Mouse (Mus musculus) embryonic fibroblast, embryonic 13.5 days (primary cell): ENCODE results near the gene Sfxn2. TPM values are rescaled to one million over a fixed set of nuclear protein-coding genes. Genes with fewer than 3 reads are reported as not detected.

Source experiments
- H3K27ac ChIP-seq: 2 replicates; pipeline ENCODE4 v1.5.1; 2012; ENCODE audit warnings: low read length, control low read depth, inconsistent platforms; ENCODE audit not compliant: insufficient read depth
- H3K4me1 ChIP-seq: 2 replicates; pipeline ENCODE4 v1.6.1; 2011; ENCODE audit warnings: low read length; ENCODE audit not compliant: control insufficient read depth, insufficient read depth
- H3K4me3 ChIP-seq: 2 replicates; pipeline ENCODE4 v1.5.1; 2011; ENCODE audit warnings: mild to moderate bottlenecking, control low read depth, low read length; ENCODE audit not compliant: insufficient read depth
- CTCF ChIP-seq: IDR thresholded peaks from 2 replicates; pipeline ENCODE4 v1.5.1; 2011; ENCODE audit warnings: mild to moderate bottlenecking, control low read depth, low read length, moderate library complexity, borderline replicate concordance; ENCODE audit not compliant: insufficient read depth
- POLR2A ChIP-seq: IDR thresholded peaks from 2 replicates; pipeline ENCODE4 v1.6.1; 2011; ENCODE audit warnings: low read depth, mild to moderate bottlenecking, control low read depth, low read length, moderate library complexity
- polyA plus RNA-seq: library from polyadenylated mRNA; stranded (reverse); fragments of >200 nt; gene quantifications from 2 replicates; pipeline ENCODE4 v1.2.4, GENCODE M21; 2011; ENCODE audit warnings: low read depth; ENCODE audit not compliant: missing spikeins, insufficient read length

The Sfxn2 gene
- polyA plus RNA-seq, 1 experiment: 8.6 TPM

GRCm38 (mm10) chr19:46623194-46623667 lies 50.1 kb downstream of the Sfxn2 start:
- Histone ChIP-seq H3K27ac (peak overlapping the region; percentile 81), H3K4me3 (peak overlapping the region; percentile 53), H3K4me1 (peaks cover 13% of the 10 kb centered on the region; the same call in 1 of the 2 replicates)
- TF ChIP-seq CTCF: no peak
- TF ChIP-seq POLR2A: peak; percentile 59

- H3K4me1 ChIP-seq: peaks cover 10% of the 10 kb centered on the region; the same call in 1 of the 2 replicates
These were observed 50.9 kb downstream of the Sfxn2 start for GRCm38 (mm10) chr19:46623790-46624772.

GRCm38 (mm10) chr19:46625015-46625414 lies 51.9 kb downstream of the Sfxn2 start:
- H3K4me1 ChIP-seq: peaks cover 7% of the 10 kb centered on the region; the same call in 1 of the 2 replicates
- H3K27ac ChIP-seq: no peak overlapping the region
- no peak overlapping the region for H3K4me3 ChIP-seq
- TF ChIP-seq CTCF (no peak), POLR2A (no peak)

More at GRCm38 (mm10) chr19:46623790-46624772, 50.9 kb downstream of the Sfxn2 start:
- no peak for TF ChIP-seq CTCF
- TF ChIP-seq POLR2A: no peak
- Histone ChIP-seq H3K4me3 (peak overlapping the region; percentile 53), H3K27ac (peak overlapping the region; percentile 71)

GRCm38 (mm10) chr19:46625519-46625918 lies 52.4 kb downstream of the Sfxn2 start:
- TF ChIP-seq POLR2A (no peak), CTCF (no peak)
- Histone ChIP-seq H3K4me3 (no peak overlapping the region), H3K27ac (no peak overlapping the region), H3K4me1 (peaks cover 4% of the 10 kb centered on the region; the same call in 1 of the 2 replicates)

- Histone ChIP-seq H3K27ac (no peak overlapping the region), H3K4me1 (no peaks in the 10 kb centered on the region; the same call in 1 of the 2 replicates), H3K4me3 (no peak overlapping the region)
- TF ChIP-seq CTCF (no peak), POLR2A (no peak)
These were observed 55.2 kb downstream of the Sfxn2 start for GRCm38 (mm10) chr19:46628403-46628802.

GRCm38 (mm10) chr19:46629807-46630206 lies 56.6 kb downstream of the Sfxn2 start:
- Histone ChIP-seq H3K4me3 (no peak overlapping the region), H3K4me1 (no peaks in the 10 kb centered on the region; the same call in 1 of the 2 replicates), H3K27ac (no peak overlapping the region)
- TF ChIP-seq CTCF (no peak), POLR2A (no peak)

- H3K4me1 ChIP-seq: no peaks in the 10 kb centered on the region; the same call in 1 of the 2 replicates
- H3K4me3 ChIP-seq: no peak overlapping the region
- no peak overlapping the region for H3K27ac ChIP-seq
- TF ChIP-seq CTCF (no peak), POLR2A (no peak)
These were observed 58.5 kb downstream of the Sfxn2 start for GRCm38 (mm10) chr19:46631637-46632036.

- TF ChIP-seq CTCF (no peak), POLR2A (no peak)
- no peak overlapping the region for H3K4me3 ChIP-seq
- H3K27ac ChIP-seq: no peak overlapping the region
- H3K4me1 ChIP-seq: peaks cover 3% of the 10 kb centered on the region; the same call in 1 of the 2 replicates
These were observed 62.6 kb downstream of the Sfxn2 start for GRCm38 (mm10) chr19:46635766-46636165.

GRCm38 (mm10) chr19:46637598-46637997 lies 64.4 kb downstream of the Sfxn2 start:
- H3K27ac ChIP-seq: no peak overlapping the region

GRCm38 (mm10) chr19:46639053-46639452 lies 65.9 kb downstream of the Sfxn2 start:
- peaks cover 32% of the 10 kb centered on the region for H3K4me1 ChIP-seq
- H3K4me3 ChIP-seq: no peak overlapping the region
- no peak overlapping the region for H3K27ac ChIP-seq
- no peak for TF ChIP-seq CTCF
- TF ChIP-seq POLR2A: no peak

More at GRCm38 (mm10) chr19:46637598-46637997, 64.4 kb downstream of the Sfxn2 start:
- peaks cover 17% of the 10 kb centered on the region for H3K4me1 ChIP-seq
- no peak overlapping the region for H3K4me3 ChIP-seq
- no peak for TF ChIP-seq POLR2A
